Mouse (Mus musculus): ENCODE data around the gene Ankrd34a.

GRCm38 (mm10) chr3:96634015-96634414, 37.6 kb downstream of the Ankrd34a start:
- TF ChIP-seq EP300 (IDR thresholded peaks at IDR 0.05; ENCODE audit: low read depth) (no peak), CTCF (IDR thresholded peaks at IDR 0.05; ENCODE audit: low read depth) (no peak)

Data from heart, postnatal 0 days (tissue).